Mouse (Mus musculus): ENCODE data around the gene Ccpg1os.

DNA sequence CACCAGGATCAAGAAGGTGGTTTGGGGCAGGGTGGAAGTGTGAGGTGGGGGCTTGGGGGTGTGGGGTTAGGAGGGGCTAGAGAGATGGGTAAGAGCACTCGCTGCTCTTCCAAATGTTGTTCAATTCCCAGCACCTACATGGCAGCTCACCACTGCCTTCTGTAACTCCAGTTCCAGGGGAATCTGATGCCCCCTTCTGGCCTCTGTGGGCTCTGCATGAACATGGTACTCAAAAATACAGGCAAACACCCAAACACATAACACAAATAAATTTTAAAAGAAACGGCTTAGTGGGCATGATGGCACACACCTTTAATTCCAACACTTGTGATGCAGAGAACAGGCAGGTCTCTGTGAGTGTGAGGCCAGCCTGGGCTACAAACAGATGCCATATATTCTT lies 30.4 kb downstream of the Ccpg1os start:
- peak; percentile 34 for TF ChIP-seq CTCF (IDR thresholded peaks at IDR 0.05; ENCODE audit: extremely low read depth, insufficient read depth, low read length)
- TF ChIP-seq POLR2A (IDR thresholded peaks at IDR 0.05; ENCODE audit: extremely low read depth, insufficient read depth, low read length), result no peak

Data from cortical plate, adult 2 months (tissue).